Mouse (Mus musculus): Measurements from ENCODE around the gene Loxl4. TPM values are rescaled to one million over a fixed set of nuclear protein-coding genes. Genes with fewer than 3 reads are reported as not detected.

The Loxl4 gene
- total RNA-seq, 2 experiments from 2014 or later, result 0.25 to 0.35 TPM

GRCm38 (mm10) chr19:42569076-42569475 lies 43.5 kb downstream of the Loxl4 start:
- DNase-seq (ENCODE audit: extremely low spot score in 1 of 2, low spot score in 1 of 2), result no peak

- DNase-seq (ENCODE audit: extremely low spot score in 1 of 2, low spot score in 1 of 2), result no peak
These were observed 45.6 kb downstream of the Loxl4 start for GRCm38 (mm10) chr19:42567020-42567419.

- DNase-seq (ENCODE audit: extremely low spot score in 1 of 2, low spot score in 1 of 2), result no peak
These were observed 46.2 kb downstream of the Loxl4 start for GRCm38 (mm10) chr19:42566283-42567019.

GRCm38 (mm10) chr19:42563726-42564270 lies 48.8 kb downstream of the Loxl4 start:
- DNase-seq (ENCODE audit: extremely low spot score in 1 of 2, low spot score in 1 of 2), result no peak

GRCm38 (mm10) chr19:42562981-42563380 lies 49.6 kb downstream of the Loxl4 start:
- no peak for DNase-seq (ENCODE audit: extremely low spot score in 1 of 2, low spot score in 1 of 2)

GRCm38 (mm10) chr19:42561991-42562390 lies 50.6 kb downstream of the Loxl4 start:
- DNase-seq (ENCODE audit: extremely low spot score in 1 of 2, low spot score in 1 of 2), result no peak

- no peak for DNase-seq (ENCODE audit: extremely low spot score in 1 of 2, low spot score in 1 of 2)
These were observed 53.9 kb downstream of the Loxl4 start for GRCm38 (mm10) chr19:42558701-42559100.

Other genes with a start within 250 kb of the Loxl4 start
- gene Crtac1, start 181.0 kb downstream of the Loxl4 start, total RNA-seq (2021), result 100 to 1,000 TPM in 1 of 2 experiments, 10 to 100 TPM in 1; 82.9 to 105 TPM
- gene R3hcc1l, start 94.1 kb downstream of the Loxl4 start, total RNA-seq (2021), result 10 to 100 TPM; 19.4 to 24.4 TPM
- 1 to 10 TPM; 1.6 to 2.3 TPM for gene Pyroxd2, start 140.0 kb upstream of the Loxl4 start, total RNA-seq (2021)
- gene Hps1, start 167.2 kb upstream of the Loxl4 start, total RNA-seq (2021), result 10 to 100 TPM in 1 of 2 experiments, 1 to 10 TPM in 1; 7.5 to 12.3 TPM

All from layer of hippocampus, postnatal 25 days (tissue).